Mouse (Mus musculus): Measurements from ENCODE around the gene Col16a1.

Gene Col16a1

GRCm38 (mm10) chr4:130045609-130046008 is 2.0 kb upstream of the Col16a1 start:
- DNase-seq (ENCODE audit: low spot score): no peak

DNA sequence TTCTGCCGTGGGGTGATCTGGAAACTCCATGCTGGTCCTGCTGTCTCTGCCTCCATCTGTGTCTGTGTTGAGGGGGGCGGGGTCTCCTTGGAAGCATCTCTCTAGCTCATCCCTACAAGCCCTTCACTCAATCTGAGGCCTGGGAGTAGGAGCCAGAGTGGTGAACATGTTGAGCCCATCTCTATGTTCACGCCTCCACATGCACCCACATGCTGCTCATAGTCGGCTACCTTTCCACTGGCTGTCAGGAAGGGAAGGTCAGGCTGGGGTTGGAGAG is 501 bp downstream of the Col16a1 start:
- DNase-seq (ENCODE audit: low spot score): no peak

GRCm38 (mm10) chr4:130050056-130050824 is 2.6 kb downstream of the Col16a1 start:
- no peak for DNase-seq (ENCODE audit: low spot score)

- DNase-seq (ENCODE audit: low spot score): no peak
These were observed 4.6 kb downstream of the Col16a1 start for GRCm38 (mm10) chr4:130052283-130052682.

DNA sequence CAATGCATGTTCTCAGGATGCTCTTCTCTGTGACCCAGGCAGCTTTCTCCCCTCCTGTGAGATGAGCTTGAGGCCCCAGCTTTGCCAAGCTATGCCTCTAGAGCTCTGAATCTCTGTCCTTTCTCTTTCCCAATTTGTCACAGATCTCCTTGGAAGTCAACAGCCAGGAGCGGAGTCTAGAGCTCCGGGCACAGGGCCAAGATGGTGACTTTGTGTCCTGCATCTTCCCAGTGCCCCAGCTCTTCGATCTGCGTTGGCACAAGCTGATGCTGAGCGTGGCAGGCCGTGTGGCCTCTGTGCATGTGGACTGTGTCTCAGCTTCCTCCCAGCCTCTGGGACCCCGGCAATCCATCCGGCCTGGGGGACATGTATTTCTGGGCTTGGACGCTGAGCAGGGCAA is 5.5 kb downstream of the Col16a1 start:
- no peak for DNase-seq (ENCODE audit: low spot score)

- no peak for DNase-seq (ENCODE audit: low spot score)
These were observed 7.1 kb downstream of the Col16a1 start for GRCm38 (mm10) chr4:130054727-130055126.

DNA sequence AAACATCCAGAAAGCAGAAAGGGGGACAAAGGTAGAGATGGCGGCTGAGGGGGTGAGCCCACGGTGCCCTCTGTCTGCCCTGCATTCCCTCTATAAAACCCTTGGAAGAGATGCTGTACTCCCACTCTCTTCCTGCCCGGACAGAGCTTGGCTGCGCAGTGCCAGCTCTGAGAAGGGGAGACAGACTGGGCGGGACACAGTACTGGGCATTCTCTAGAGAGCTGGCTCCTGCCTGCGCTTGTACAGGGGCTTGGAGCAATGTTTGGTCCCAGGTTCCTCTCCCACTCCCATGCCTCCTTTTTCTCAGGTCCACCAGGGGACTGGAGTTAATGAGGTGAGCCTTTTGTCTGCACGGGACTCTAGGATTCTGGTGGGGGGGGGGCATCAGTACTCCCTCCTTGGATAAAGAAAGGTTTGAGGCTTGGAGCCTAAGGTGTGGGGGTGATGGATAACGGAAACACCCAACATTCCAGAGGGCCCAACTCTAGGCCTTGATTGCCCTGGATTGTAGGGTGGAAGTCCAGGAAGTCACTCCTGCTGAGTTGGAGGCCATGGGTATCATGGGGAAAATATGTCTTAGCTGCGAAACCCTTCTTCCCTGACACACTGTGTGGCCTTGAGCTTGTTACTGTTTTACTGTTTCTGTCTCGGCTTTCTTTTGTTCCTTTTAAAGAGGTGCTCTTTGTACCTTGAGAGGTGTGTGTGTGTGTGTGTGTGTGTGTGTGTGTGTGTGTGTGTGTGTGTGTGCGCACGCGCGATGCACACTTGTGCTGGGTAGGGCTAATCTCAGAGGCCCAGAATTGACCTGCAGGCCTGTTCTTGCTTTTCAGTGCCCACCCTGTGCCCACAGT is 7.7 kb downstream of the Col16a1 start:
- no peak for DNase-seq (ENCODE audit: low spot score)

DNA sequence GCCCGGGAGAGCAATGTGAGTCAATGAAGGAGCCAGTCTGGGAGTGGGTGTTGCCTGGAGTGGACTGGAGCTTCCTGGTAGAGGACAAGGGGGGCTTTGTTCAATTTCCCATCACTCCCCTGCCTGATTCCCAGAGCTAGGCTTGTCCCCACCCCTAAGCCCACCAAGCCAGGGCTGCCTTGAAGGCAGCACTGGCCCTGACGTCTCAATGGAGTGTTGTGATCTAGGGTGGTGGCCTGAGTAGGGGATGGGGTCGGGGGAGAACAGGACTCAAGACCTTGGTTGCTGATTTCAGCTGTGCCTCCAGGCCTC is 8.3 kb downstream of the Col16a1 start:
- DNase-seq (ENCODE audit: low spot score): no peak

GRCm38 (mm10) chr4:130056471-130056870 is 8.8 kb downstream of the Col16a1 start:
- DNase-seq (ENCODE audit: low spot score): no peak

DNA sequence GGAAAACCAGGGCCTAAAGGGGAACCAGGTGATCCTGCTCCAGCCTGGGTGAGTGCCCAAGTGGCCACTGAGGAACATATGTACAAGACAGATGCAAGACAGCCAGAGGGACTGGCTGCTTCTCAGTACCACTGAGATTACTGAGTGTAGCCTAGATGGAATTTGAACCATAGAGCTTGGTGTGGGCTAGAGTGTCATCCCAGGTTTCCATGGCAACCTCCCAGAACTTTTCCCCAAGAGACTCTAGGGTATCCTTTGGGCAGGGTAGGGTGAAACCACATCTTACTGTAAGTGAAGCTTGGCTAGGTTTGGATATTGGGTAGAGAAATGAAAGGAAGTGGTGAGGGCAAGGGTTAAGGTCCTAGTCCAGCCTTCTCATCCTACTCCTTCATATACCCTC is 13.3 kb downstream of the Col16a1 start:
- DNase-seq (ENCODE audit: low spot score): no peak

GRCm38 (mm10) chr4:130063191-130063590 is 15.6 kb downstream of the Col16a1 start:
- no peak for DNase-seq (ENCODE audit: low spot score)

DNA sequence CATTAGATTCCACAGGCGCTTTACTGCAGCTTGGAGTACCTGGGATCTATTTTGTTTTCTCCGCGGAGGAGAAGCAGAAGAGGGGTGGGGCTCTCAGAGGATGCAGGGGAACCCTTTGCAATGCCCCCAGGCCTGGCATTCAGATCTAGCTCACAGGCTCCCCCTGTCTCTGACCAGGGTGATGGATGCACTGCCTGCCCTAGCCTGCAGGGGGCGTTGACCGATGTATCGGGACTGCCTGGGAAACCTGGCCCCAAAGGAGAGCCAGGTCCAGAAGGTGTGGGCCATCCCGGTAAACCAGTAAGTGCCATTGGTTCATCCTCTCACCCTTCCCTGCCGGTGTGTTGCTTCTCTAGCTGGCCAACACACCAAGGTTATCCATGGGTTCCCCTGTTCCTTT is 19.2 kb downstream of the Col16a1 start:
- DNase-seq (ENCODE audit: low spot score): no peak

- no peak for DNase-seq (ENCODE audit: low spot score)
These were observed 22.9 kb downstream of the Col16a1 start for GRCm38 (mm10) chr4:130070523-130070922.

DNA sequence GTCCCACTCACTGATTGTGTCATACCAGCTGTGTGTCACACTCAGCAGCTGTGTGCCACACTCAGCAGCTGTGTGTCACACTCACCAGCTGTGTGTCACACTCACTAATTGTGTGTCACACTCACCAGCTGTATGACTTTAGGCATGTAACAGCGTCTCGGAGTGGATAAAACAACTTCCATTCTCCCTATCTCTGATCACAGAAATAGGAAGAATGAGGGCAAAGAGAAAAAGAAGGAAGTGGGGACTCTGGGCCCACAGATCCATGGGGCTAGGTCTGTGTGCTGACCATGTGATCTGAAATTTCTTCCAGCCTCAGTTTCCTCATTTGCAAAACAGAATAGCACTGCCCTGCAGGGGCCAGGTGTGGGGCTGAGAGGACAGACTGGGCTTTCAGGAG is 24.1 kb downstream of the Col16a1 start:
- DNase-seq (ENCODE audit: low spot score): no peak

- DNase-seq (ENCODE audit: low spot score): no peak
These were observed 25.7 kb downstream of the Col16a1 start for GRCm38 (mm10) chr4:130073367-130073766.

- no peak for DNase-seq (ENCODE audit: low spot score)
These were observed 27.3 kb downstream of the Col16a1 start for GRCm38 (mm10) chr4:130074761-130075515.

DNA sequence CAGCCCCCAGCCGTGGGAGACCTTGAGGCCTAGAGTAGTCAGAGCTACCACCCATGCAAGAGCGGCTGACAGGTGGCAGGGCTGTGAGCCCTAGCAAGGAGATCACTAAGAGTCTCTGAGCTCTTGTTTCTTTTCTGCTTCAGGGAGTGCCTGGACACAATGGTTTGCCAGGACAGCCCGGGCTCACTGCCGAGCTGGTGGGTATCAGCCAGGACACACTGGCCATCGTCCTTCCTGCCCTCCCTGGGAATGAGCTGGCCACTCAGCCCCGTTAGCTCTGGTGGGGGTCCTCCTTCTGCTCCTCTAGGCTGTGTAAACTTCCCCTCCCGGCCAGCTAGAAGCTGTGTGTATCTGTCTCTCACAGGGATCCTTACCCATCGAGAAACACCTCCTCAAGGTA is 29.2 kb downstream of the Col16a1 start:
- DNase-seq (ENCODE audit: low spot score): no peak

GRCm38 (mm10) chr4:130078816-130079485 is 31.3 kb downstream of the Col16a1 start:
- DNase-seq (ENCODE audit: low spot score): no peak

GRCm38 (mm10) chr4:130079521-130079920 is 31.9 kb downstream of the Col16a1 start:
- no peak for DNase-seq (ENCODE audit: low spot score)

- DNase-seq (ENCODE audit: low spot score): no peak
These were observed 33.9 kb downstream of the Col16a1 start for GRCm38 (mm10) chr4:130081345-130082190.

GRCm38 (mm10) chr4:130082211-130082610 is 34.6 kb downstream of the Col16a1 start:
- DNase-seq (ENCODE audit: low spot score): no peak

Measured in spleen, adult 12 weeks (tissue).